Comparison of ENCODE assay signal across 14 mouse cellular contexts in the genomic region with DNA sequence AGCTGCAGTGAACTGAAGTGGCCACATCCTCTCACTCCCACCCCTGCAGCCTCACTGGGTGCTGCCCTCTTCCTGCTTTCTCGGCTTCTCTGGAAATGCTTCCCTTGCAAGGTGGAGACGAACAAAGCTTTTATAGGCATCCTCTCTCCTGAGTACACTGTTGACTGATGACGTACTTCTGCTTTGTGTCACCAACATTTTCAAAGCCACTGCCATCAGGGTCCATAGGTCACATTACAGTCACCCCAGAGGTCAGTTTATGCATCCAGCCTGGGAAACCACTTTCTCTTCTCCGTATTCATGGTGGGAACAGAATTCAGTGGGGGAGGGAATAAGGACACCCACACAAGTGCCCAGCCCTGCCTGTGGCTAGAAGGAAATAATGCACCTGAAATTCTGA. TPM values are rescaled to one million over a fixed set of nuclear protein-coding genes. Genes with fewer than 3 reads are reported as not detected.
DNase-seq lines count a peak whose midpoint lies in the region; ATAC-seq and TF ChIP-seq lines count a peak whose summit lies in the region.
"Had no signal": no experiment of that assay in that cellular context is flagged by ENCODE, and none has a peak within 500 bp of the region (broad histone marks: within the 10 kb centered on the region; RNA-seq: fewer than 3 reads in every experiment).

No protein-coding gene starts in this region.

- H3K4me1 ChIP-seq in forebrain, embryonic 13.5 days: peaks cover 21% of the 10 kb centered on the region
- peaks cover 18% of the 10 kb centered on the region for H3K4me1 ChIP-seq in forebrain, embryonic 16.5 days (replicated peaks; ENCODE audit: control insufficient read depth, insufficient read depth, low read length)
- peaks cover 24% of the 10 kb centered on the region for H3K4me1 ChIP-seq in ES-Bruce4 (ENCODE audit: control insufficient read depth, insufficient read depth, low read length)
- no peaks in the 10 kb centered on the region for H3K4me1 ChIP-seq in liver, embryonic 16.5 days (ENCODE audit: control insufficient read depth, low read depth, low read length)
- no peaks in the 10 kb centered on the region for H3K4me1 ChIP-seq in intestine, embryonic 16.5 days (ENCODE audit: control insufficient read depth, insufficient read depth, low read length)

- TF ChIP-seq EP300 in ES-Bruce4 (IDR thresholded peaks at IDR 0.05; ENCODE audit: insufficient read depth, low read depth, low read length): 0 out of 2 replicates have a peak, but pooled peaks have one; percentile 19

- H3K4me3 ChIP-seq in forebrain, embryonic 13.5 days: no peak overlapping the region
- no peak overlapping the region for H3K4me3 ChIP-seq in forebrain, embryonic 16.5 days (replicated peaks; ENCODE audit: low read length)
- H3K4me3 ChIP-seq in ES-Bruce4 (ENCODE audit: low read depth, low read length): no peak overlapping the region
- no peak overlapping the region for H3K4me3 ChIP-seq in liver, embryonic 16.5 days (ENCODE audit: low read depth, low read length)
- H3K4me3 ChIP-seq in intestine, embryonic 16.5 days (ENCODE audit: low read length): no peak overlapping the region
- H3K4me3 ChIP-seq: embryonic facial prominence, embryonic 10.5 days; heart, embryonic 12.5 days had no signal

- peak overlapping the region; percentile 19; the same call in 1 of the 2 replicates for H3K27ac ChIP-seq in forebrain, embryonic 13.5 days
- no peak overlapping the region for H3K27ac ChIP-seq in forebrain, embryonic 16.5 days (ENCODE audit: low read length)
- H3K27ac ChIP-seq in ES-Bruce4 (ENCODE audit: insufficient read depth, low read length): 0 out of 2 replicates have a peak overlapping the region, but pooled peaks have one; percentile 8
- H3K27ac ChIP-seq in liver, embryonic 16.5 days (ENCODE audit: low read length): no peak overlapping the region
- no peak overlapping the region for H3K27ac ChIP-seq in intestine, embryonic 16.5 days (ENCODE audit: low read length)
- H3K27ac ChIP-seq: embryonic facial prominence, embryonic 10.5 days had no signal

- H3K4me2 ChIP-seq in forebrain, embryonic 13.5 days: no peak overlapping the region
- no peak overlapping the region for H3K4me2 ChIP-seq in forebrain, embryonic 16.5 days (ENCODE audit: low read length)
- no peak overlapping the region for H3K4me2 ChIP-seq in liver, embryonic 16.5 days (ENCODE audit: low read depth, low read length)
- no peak overlapping the region for H3K4me2 ChIP-seq in intestine, embryonic 16.5 days (ENCODE audit: low read depth, low read length)
- H3K4me2 ChIP-seq: heart, embryonic 12.5 days had no signal

- H3K9me3 ChIP-seq in forebrain, embryonic 13.5 days (replicated peaks): no peaks in the 10 kb centered on the region
- H3K9me3 ChIP-seq in forebrain, embryonic 16.5 days (ENCODE audit: control insufficient read depth, low read length): no peaks in the 10 kb centered on the region
- H3K9me3 ChIP-seq in ES-Bruce4 (replicated peaks; ENCODE audit: control insufficient read depth, insufficient read depth, low read length, poor library complexity, severe bottlenecking): no peaks in the 10 kb centered on the region
- H3K9me3 ChIP-seq in liver, embryonic 16.5 days (replicated peaks; ENCODE audit: control insufficient read depth, low read length): no peaks in the 10 kb centered on the region
- no peaks in the 10 kb centered on the region for H3K9me3 ChIP-seq in intestine, embryonic 16.5 days (ENCODE audit: control insufficient read depth, low read length)
- H3K9me3 ChIP-seq: embryonic facial prominence, embryonic 10.5 days; heart, embryonic 12.5 days had no signal

- H3K9ac ChIP-seq in forebrain, embryonic 13.5 days: no peak overlapping the region
- H3K9ac ChIP-seq in forebrain, embryonic 16.5 days (replicated peaks; ENCODE audit: low read depth, low read length): no peak overlapping the region
- H3K9ac ChIP-seq in ES-Bruce4 (ENCODE audit: low read depth, poor library complexity, severe bottlenecking): no peak overlapping the region
- H3K9ac ChIP-seq in liver, embryonic 16.5 days (ENCODE audit: low read depth, low read length): no peak overlapping the region
- no peak overlapping the region for H3K9ac ChIP-seq in intestine, embryonic 16.5 days (ENCODE audit: low read depth, low read length)
- H3K9ac ChIP-seq: heart, embryonic 12.5 days had no signal

- 20% methylated on average over 4 of the region's 4 CpGs for WGBS in forebrain, embryonic 13.5 days
- WGBS in forebrain, embryonic 16.5 days: 40% methylated on average over 4 of the region's 4 CpGs
- 8% methylated on average over 4 of the region's 4 CpGs for WGBS in liver, embryonic 16.5 days (ENCODE audit: insufficient replicate concordance)
- WGBS in intestine, embryonic 16.5 days: 21% methylated on average over 4 of the region's 4 CpGs

- DNase-seq in kidney, postnatal 14 days: peak; percentile 22
- DNase-seq in kidney, postnatal 10 days: no peak
- DNase-seq in thymus, adult 18-20 months: no peak
- DNase-seq: cerebellum, adult 8-10 months; gastrocnemius, postnatal 10 days had no signal

- no peaks in the 10 kb centered on the region for H3K27me3 ChIP-seq in forebrain, embryonic 13.5 days
- H3K27me3 ChIP-seq in forebrain, embryonic 16.5 days (replicated peaks; ENCODE audit: control insufficient read depth, insufficient read depth, low read length): no peaks in the 10 kb centered on the region
- no peaks in the 10 kb centered on the region for H3K27me3 ChIP-seq in ES-Bruce4 (ENCODE audit: control insufficient read depth, insufficient read depth, low read length, poor library complexity, severe bottlenecking)
- no peaks in the 10 kb centered on the region for H3K27me3 ChIP-seq in liver, embryonic 16.5 days (ENCODE audit: control insufficient read depth, insufficient read depth, low read depth, low read length)
- H3K27me3 ChIP-seq in intestine, embryonic 16.5 days (replicated peaks; ENCODE audit: control insufficient read depth, insufficient read depth, low read length): no peaks in the 10 kb centered on the region

- no peak for TF ChIP-seq CTCF in ES-Bruce4 (IDR thresholded peaks at IDR 0.05; ENCODE audit: low read depth, low read length)

- TF ChIP-seq POLR2A in ES-Bruce4 (IDR thresholded peaks at IDR 0.05; ENCODE audit: insufficient read depth, low read length): no peak

- ATAC-seq in forebrain, embryonic 13.5 days: no peak
- no peak for ATAC-seq in forebrain, embryonic 16.5 days
- ATAC-seq in liver, embryonic 16.5 days (ENCODE audit: low read depth): peak; percentile 59
- no peak for ATAC-seq in intestine, embryonic 16.5 days
- ATAC-seq: activated CD4-positive, CD25-positive, alpha-beta regulatory T cell, adult 4 months had no signal

- peaks cover 81% of the 10 kb centered on the region for H3K36me3 ChIP-seq in forebrain, embryonic 13.5 days (ENCODE audit: poor library complexity, severe bottlenecking)
- H3K36me3 ChIP-seq in forebrain, embryonic 16.5 days (ENCODE audit: control insufficient read depth, insufficient read depth): peaks cover 3% of the 10 kb centered on the region; the same call in 1 of the 2 replicates
- H3K36me3 ChIP-seq in ES-Bruce4 (ENCODE audit: control insufficient read depth, insufficient read depth, low read length, poor library complexity, severe bottlenecking): no peaks in the 10 kb centered on the region
- no peaks in the 10 kb centered on the region for H3K36me3 ChIP-seq in liver, embryonic 16.5 days (ENCODE audit: control insufficient read depth, insufficient read depth)
- no peaks in the 10 kb centered on the region for H3K36me3 ChIP-seq in intestine, embryonic 16.5 days (ENCODE audit: control insufficient read depth, insufficient read depth, low read length)
- H3K36me3 ChIP-seq: heart, embryonic 12.5 days had no signal

RNA-seq across cellular contexts. Expression of gene Wscd1, which starts 23.1 kb away (rescaled TPM):
- 47.7 and 54.3 TPM in 2 replicates for polyA plus RNA-seq in forebrain, embryonic 13.5 days (2015; fragmentation: Nextera tagmentation; extraction: Ambion mirVana)
- 52.7 and 59.4 TPM in 2 replicates for polyA plus RNA-seq in forebrain, embryonic 16.5 days (2015; fragmentation: Nextera tagmentation; extraction: Ambion mirVana)
- polyA plus RNA-seq in ES-Bruce4 (2011; ENCODE audit: insufficient read depth, insufficient read length, low read depth, missing spikeins): 2.7 and 3.6 TPM in 2 replicates
- 0.15 and 0.25 TPM in 2 replicates for polyA plus RNA-seq in liver, embryonic 16.5 days (2015; fragmentation: Nextera tagmentation; extraction: Ambion mirVana)
- polyA plus RNA-seq in intestine, embryonic 16.5 days (2015; fragmentation: Nextera tagmentation; extraction: Ambion mirVana): 2.9 and 3.0 TPM in 2 replicates
- polyA plus RNA-seq: activated CD4-positive, CD25-positive, alpha-beta regulatory T cell, adult 4 months; C2C12 had no signal

Comparison
In these comparisons a context has a peak if more than half of its experiments do, and no peak if none do; other contexts are left out.
1. H3K27ac ChIP-seq: peak in forebrain, embryonic 13.5 days (single experiment) and ES-Bruce4 (single experiment); none in forebrain, embryonic 16.5 days (single experiment), liver, embryonic 16.5 days (single experiment) and intestine, embryonic 16.5 days (single experiment).
2. RNA of gene Wscd1, which starts 23.1 kb away (polyA plus RNA-seq): 52.7 to 59.4 TPM in forebrain, embryonic 16.5 days and 47.7 to 54.3 TPM in forebrain, embryonic 13.5 days; 2.9 to 3.0 TPM in intestine, embryonic 16.5 days, 2.7 to 3.6 TPM in ES-Bruce4 and 0.15 to 0.25 TPM in liver, embryonic 16.5 days; every median in the first group is over 10 times any median in the second.